Mouse (Mus musculus): ENCODE data around the gene Pknox1.

The Pknox1 gene

GRCm38 (mm10) chr17:31556253-31556652 lies 8.3 kb upstream of the Pknox1 start:
- no peak for DNase-seq

- DNase-seq, result peak; percentile 80
These were observed 7.2 kb upstream of the Pknox1 start for GRCm38 (mm10) chr17:31557124-31557880.

GRCm38 (mm10) chr17:31557947-31558542 lies 6.5 kb upstream of the Pknox1 start:
- DNase-seq, result no peak

- no peak for DNase-seq
These were observed 5.3 kb upstream of the Pknox1 start for GRCm38 (mm10) chr17:31559021-31559789.

- peak; percentile 48 for DNase-seq
These were observed 911 bp upstream of the Pknox1 start for GRCm38 (mm10) chr17:31563632-31564014.

GRCm38 (mm10) chr17:31564858-31565140 lies 265 bp downstream of the Pknox1 start:
- DNase-seq, result no peak

GRCm38 (mm10) chr17:31565141-31566056 lies 865 bp downstream of the Pknox1 start:
- peak; percentile 78 for DNase-seq

GRCm38 (mm10) chr17:31566276-31566675 lies 1.7 kb downstream of the Pknox1 start:
- DNase-seq, result no peak

- DNase-seq, result no peak
These were observed 5.2 kb downstream of the Pknox1 start for GRCm38 (mm10) chr17:31569756-31570155.

GRCm38 (mm10) chr17:31570321-31570925 lies 5.9 kb downstream of the Pknox1 start:
- DNase-seq, result peak; percentile 42

- DNase-seq, result no peak
These were observed 7.2 kb downstream of the Pknox1 start for GRCm38 (mm10) chr17:31571689-31572088.

- no peak for DNase-seq
These were observed 10.1 kb downstream of the Pknox1 start for GRCm38 (mm10) chr17:31574662-31575061.

- no peak for DNase-seq
These were observed 12.1 kb downstream of the Pknox1 start for GRCm38 (mm10) chr17:31576394-31577175.

- no peak for DNase-seq
These were observed 15.8 kb downstream of the Pknox1 start for GRCm38 (mm10) chr17:31580344-31580743.

GRCm38 (mm10) chr17:31583185-31583584 lies 18.7 kb downstream of the Pknox1 start:
- no peak for DNase-seq

GRCm38 (mm10) chr17:31583781-31584180 lies 19.2 kb downstream of the Pknox1 start:
- no peak for DNase-seq

GRCm38 (mm10) chr17:31588115-31588514 lies 23.6 kb downstream of the Pknox1 start:
- no peak for DNase-seq

GRCm38 (mm10) chr17:31588726-31589125 lies 24.2 kb downstream of the Pknox1 start:
- no peak for DNase-seq

- no peak for DNase-seq
These were observed 26.3 kb downstream of the Pknox1 start for GRCm38 (mm10) chr17:31590846-31591245.

GRCm38 (mm10) chr17:31594590-31594989 lies 30.1 kb downstream of the Pknox1 start:
- DNase-seq, result no peak

GRCm38 (mm10) chr17:31595077-31595476 lies 30.5 kb downstream of the Pknox1 start:
- DNase-seq, result no peak

- DNase-seq, result no peak
These were observed 33.4 kb downstream of the Pknox1 start for GRCm38 (mm10) chr17:31597957-31598356.
